Mouse (Mus musculus) CH12.LX (cell line): ENCODE measurements around the gene Lsr. TPM values are rescaled to one million over a fixed set of nuclear protein-coding genes. Genes with fewer than 3 reads are reported as not detected.

Source experiments
- DNase-seq: peaks from one replicate; pipeline ENCODE4 v3.0.0-alpha.2; 2013; ENCODE audit errors: extremely low read depth
- H3K27ac ChIP-seq: 2 replicates; pipeline ENCODE4 v1.5.1; 2012; ENCODE audit warnings: low read depth, mild to moderate bottlenecking, control low read depth, moderate library complexity; ENCODE audit not compliant: insufficient read depth
- H3K27me3 ChIP-seq: replicated peaks from 2 replicates; pipeline ENCODE3; 2012; ENCODE audit warnings: inconsistent platforms
- H3K36me3 ChIP-seq, 2 experiments: replicated peaks in 1 of 2; 2 replicates each; pipeline versions ENCODE3 to v1.6.1; 2012; ENCODE audit warnings: inconsistent platforms in 1 of 2, low read length in 1 of 2, mild to moderate bottlenecking in 1 of 2, mixed read lengths in 1 of 2, moderate library complexity in 1 of 2; ENCODE audit not compliant: control insufficient read depth in 1 of 2, insufficient read depth in 1 of 2
- H3K4me1 ChIP-seq, 2 experiments: 2 replicates each; pipeline ENCODE4 v1.6.1; 2012; ENCODE audit warnings: inconsistent platforms in 1 of 2, moderate library complexity in 1 of 2; ENCODE audit not compliant: insufficient read depth in 2 of 2, control insufficient read depth in 1 of 2
- H3K4me2 ChIP-seq: 2 replicates; pipeline ENCODE4 v1.6.1; 2012; ENCODE audit warnings: low read depth, mild to moderate bottlenecking, control low read depth; ENCODE audit not compliant: poor library complexity, insufficient read depth, severe bottlenecking
- H3K4me3 ChIP-seq, 3 experiments: fragments of 150-350 bp in 1 of 3; sonication (generic) in 1 of 3; replicated peaks in 1 of 3; 2 replicates each; pipeline versions ENCODE3 to v1.5.1; 2011 to 2012; ENCODE audit warnings: low read depth in 2 of 3, low read length in 2 of 3, mild to moderate bottlenecking in 2 of 3, moderate library complexity in 2 of 3, control low read depth in 1 of 3, improper control_type of control experiment in 1 of 3, inconsistent platforms in 1 of 3, mixed read lengths in 1 of 3; ENCODE audit not compliant: poor library complexity in 1 of 3
- H3K79me2 ChIP-seq: replicated peaks from 2 replicates; pipeline ENCODE4 v1.6.1; 2012; ENCODE audit warnings: mild to moderate bottlenecking, moderate library complexity; ENCODE audit not compliant: control insufficient read depth, poor library complexity, insufficient read depth, severe bottlenecking; ENCODE audit errors: extremely low read depth
- H3K9ac ChIP-seq: 2 replicates; pipeline ENCODE4 v1.6.1; 2012; ENCODE audit warnings: low read depth, mild to moderate bottlenecking, control low read depth, moderate library complexity; ENCODE audit not compliant: insufficient read depth
- H3K9me3 ChIP-seq: replicated peaks from 2 replicates; pipeline ENCODE3; 2012; ENCODE audit warnings: low read length, inconsistent platforms, mixed read lengths
- BHLHE40 ChIP-seq: IDR thresholded peaks from 2 replicates; pipeline ENCODE4 v1.6.1; 2011; ENCODE audit warnings: mild to moderate bottlenecking, low read depth, low read length, improper control_type of control experiment
- EP300 ChIP-seq: IDR thresholded peaks from 2 replicates; pipeline ENCODE4 v1.6.1; 2011; ENCODE audit warnings: low read length, improper control_type of control experiment
- ETS1 ChIP-seq: conservative IDR thresholded peaks from 2 replicates; pipeline ENCODE4 v1.6.1; 2012; ENCODE audit warnings: low read depth, mild to moderate bottlenecking, inconsistent platforms, low read length, improper control_type of control experiment, moderate library complexity
- GABPA ChIP-seq: IDR thresholded peaks from 2 replicates; pipeline ENCODE4 v1.6.1; 2012; ENCODE audit warnings: low read depth, low read length, improper control_type of control experiment, inconsistent platforms; ENCODE audit not compliant: insufficient replicate concordance
- HCFC1 ChIP-seq: IDR thresholded peaks from 2 replicates; pipeline ENCODE4 v1.6.1; 2012; ENCODE audit warnings: low read depth, mild to moderate bottlenecking, inconsistent platforms, low read length, improper control_type of control experiment
- JUND ChIP-seq: conservative IDR thresholded peaks from 2 replicates; pipeline ENCODE4 v1.6.1; 2011; ENCODE audit warnings: low read depth, low read length, improper control_type of control experiment
- MAX ChIP-seq: IDR thresholded peaks from 2 replicates; pipeline ENCODE4 v1.6.1; 2011; ENCODE audit warnings: low read length, improper control_type of control experiment
- MAZ ChIP-seq: IDR thresholded peaks from 2 replicates; pipeline ENCODE4 v1.6.1; 2012; ENCODE audit warnings: low read depth, mild to moderate bottlenecking, inconsistent platforms, low read length, improper control_type of control experiment, moderate library complexity
- MEF2A ChIP-seq: IDR thresholded peaks from 2 replicates; pipeline ENCODE4 v1.6.1; 2014; ENCODE audit warnings: low read depth, mild to moderate bottlenecking, inconsistent platforms, low read length, improper control_type of control experiment, borderline replicate concordance
- MXI1 ChIP-seq: IDR thresholded peaks from 2 replicates; pipeline ENCODE4 v1.6.1; 2011; ENCODE audit warnings: mild to moderate bottlenecking, low read depth, low read length, improper control_type of control experiment
- NRF1 ChIP-seq: IDR thresholded peaks from 2 replicates; pipeline ENCODE4 v1.6.1; 2014; ENCODE audit warnings: low read depth, mild to moderate bottlenecking, inconsistent platforms, low read length, improper control_type of control experiment, moderate library complexity
- POLR2AphosphoS2 ChIP-seq: IDR thresholded peaks from 2 replicates; pipeline ENCODE4 v1.6.1; 2011; ENCODE audit warnings: low read depth, low read length, improper control_type of control experiment
- RAD21 ChIP-seq: IDR thresholded peaks from 2 replicates; pipeline ENCODE4 v1.6.1; 2011; ENCODE audit warnings: low read depth, mild to moderate bottlenecking, low read length, improper control_type of control experiment, moderate library complexity
- RCOR1 ChIP-seq: conservative IDR thresholded peaks from 2 replicates; pipeline ENCODE4 v1.6.1; 2012; ENCODE audit warnings: low read depth, mild to moderate bottlenecking, inconsistent platforms, low read length, improper control_type of control experiment
- TBP ChIP-seq: conservative IDR thresholded peaks from 2 replicates; pipeline ENCODE4 v1.6.1; 2011; ENCODE audit warnings: low read depth, low read length, improper control_type of control experiment
- UBTF ChIP-seq: IDR thresholded peaks from 2 replicates; pipeline ENCODE4 v1.6.1; 2012; ENCODE audit warnings: low read depth, mild to moderate bottlenecking, inconsistent platforms, low read length, improper control_type of control experiment, moderate library complexity
- USF1 ChIP-seq: IDR thresholded peaks from 2 replicates; pipeline ENCODE4 v1.6.1; 2014; ENCODE audit warnings: low read depth, mild to moderate bottlenecking, inconsistent platforms, low read length, improper control_type of control experiment
- ZC3H11A ChIP-seq: IDR thresholded peaks from 2 replicates; pipeline ENCODE4 v1.6.1; 2012; ENCODE audit warnings: low read depth, mild to moderate bottlenecking, inconsistent platforms, low read length, improper control_type of control experiment
- ZMIZ1 ChIP-seq: IDR thresholded peaks from 2 replicates; pipeline ENCODE4 v1.6.1; 2012; ENCODE audit warnings: low read depth, mild to moderate bottlenecking, inconsistent platforms, low read length, improper control_type of control experiment
- ZNF384 ChIP-seq: IDR thresholded peaks from 2 replicates; pipeline ENCODE4 v1.6.1; 2012; ENCODE audit warnings: low read depth, low read length, improper control_type of control experiment, inconsistent platforms
- dilution Hi-C: fragments of 300-500 bp; cut with MboI; formaldehyde crosslinking; loops from 2 replicates; pipeline ENCODE4 v1.14.3; 2020; ENCODE audit warnings: low sequenced_read_pairs; ENCODE audit not compliant: extremely low pct_unique_long_range_greater_than_20kb, extremely low pct_ligation_motif_present
- in situ Hi-C: fragments of 300-500 bp; cut with MboI; formaldehyde crosslinking; loops from 3 replicates; pipeline ENCODE4 v1.14.3; 2019; ENCODE audit warnings: low sequenced_read_pairs, low pct_ligation_motif_present, low pct_unique_long_range_greater_than_20kb, mixed read lengths
- polyA plus RNA-seq: library from polyadenylated mRNA; unstranded; fragments of >175 nt; gene quantifications from 2 replicates; pipeline ENCODE4 v1.2.1, GENCODE M21; 2012; ENCODE audit warnings: low read depth; ENCODE audit not compliant: insufficient read length
- total RNA-seq, 2 experiments: library from RNA; depleted of rRNA; stranded (reverse); fragments of 300-350 nt in 1 of 2; fragments of >200 nt in 1 of 2; gene quantifications; 2 replicates each; pipeline ENCODE4 v1.2.3; 2012 to 2014

Lsr gene
- total and polyA plus RNA-seq, 3 experiments: 0.12 to 0.13 TPM; not detected in 1

DNA sequence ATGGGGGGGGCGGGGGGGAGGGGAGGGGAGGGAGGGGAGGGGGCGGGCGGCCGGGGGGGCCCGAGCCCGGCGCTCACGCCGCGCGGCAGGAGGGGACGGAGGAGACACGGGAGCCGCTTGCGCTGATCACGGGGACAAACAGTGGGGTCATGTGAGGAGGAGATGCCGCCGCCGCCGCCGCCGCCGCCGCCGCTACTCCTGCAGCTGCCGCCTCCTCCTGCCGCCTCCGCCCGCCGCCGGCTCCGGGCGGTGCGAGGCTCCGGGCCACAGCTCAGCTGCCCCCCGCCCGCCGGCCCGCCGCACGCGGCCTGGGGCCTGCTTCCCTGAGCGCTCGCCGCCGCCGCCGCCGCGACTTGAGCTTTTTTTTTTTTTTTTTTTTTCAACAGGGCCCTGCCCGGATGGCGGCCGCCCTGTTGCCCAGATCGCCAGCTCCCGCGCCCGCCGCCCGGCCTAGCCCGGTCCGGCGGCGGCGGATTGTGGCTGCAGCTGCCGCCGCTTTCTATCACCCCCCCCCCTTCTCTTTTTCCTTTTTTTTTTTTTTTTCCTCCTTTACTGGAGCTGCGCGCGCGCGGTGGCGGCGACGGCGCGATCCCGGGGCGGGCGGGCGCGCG, 16.4 kb downstream of the Lsr start, which contains the start of gene Usf2:
TSS of gene Usf2 (minus strand) at position 48 of the 611 bp plus-strand sequence.
- peak within 1 kb of the TSS; percentile 67 to 91 (median 88) for H3K4me3 ChIP-seq
- peak within 1 kb of the TSS; percentile 100 for H3K9ac ChIP-seq
- H3K36me3 ChIP-seq: peaks cover 28 to 49% of the 10 kb centered on the region in 2 experiments
- H3K27ac ChIP-seq: peak within 1 kb of the TSS; percentile 74
- TF ChIP-seq USF1: peak; percentile 59
- 0 out of 2 replicates have a peak, but pooled peaks have one; percentile 35 for TF ChIP-seq MAZ
- 0 out of 2 replicates have a peak, but pooled peaks have one; percentile 4 for TF ChIP-seq MXI1
- no peak for TF ChIP-seq EP300
- TF ChIP-seq ZNF384: peak; percentile 90
- no peak; the same call in 1 of the 2 replicates for TF ChIP-seq UBTF
- peak; percentile 81 for TF ChIP-seq BHLHE40
- TF ChIP-seq, all 38 proteins: peak for 5
- DNase-seq: peak; percentile 57
- Histone ChIP-seq H3K79me2 (no peaks in the 10 kb centered on the region; the same call in 1 of the 2 replicates), H3K4me2 (peak within 1 kb of the TSS; percentile 70), H3K27me3 (no peaks in the 10 kb centered on the region), H3K9me3 (no peaks in the 10 kb centered on the region), H3K4me1 (peaks cover 21 to 45% of the 10 kb centered on the region in 2 experiments)
- in situ Hi-C loops: no loop called here
- dilution Hi-C loops: no loop called here

DNA sequence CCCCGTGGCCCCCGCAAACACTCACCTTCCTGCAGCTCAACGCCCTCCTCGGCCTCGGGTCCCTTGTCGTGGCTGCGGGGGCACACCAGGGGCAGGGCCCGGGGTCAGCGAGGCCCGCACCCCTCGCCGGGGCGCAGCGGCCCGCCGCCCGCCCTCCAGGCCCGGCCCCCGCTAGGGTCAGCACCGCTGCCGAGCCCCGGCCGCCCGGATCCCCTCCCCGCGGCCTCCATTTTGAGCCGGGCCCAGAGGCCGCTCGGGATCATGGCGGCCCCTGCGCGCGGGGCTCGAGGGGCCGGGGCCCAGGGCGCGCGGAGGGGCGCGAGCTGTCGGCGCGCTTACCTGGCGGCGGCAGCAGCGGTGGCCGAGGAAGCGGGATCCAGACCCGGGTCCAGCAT, 16.9 kb downstream of the Lsr start:
- H3K9me3 ChIP-seq: no peaks in the 10 kb centered on the region
- peak overlapping the region; percentile 61 for H3K27ac ChIP-seq
- peak overlapping the region; percentile 100 for H3K9ac ChIP-seq
- 0 out of 2 replicates have a peak overlapping the region, but pooled peaks have one; percentile 48 for H3K4me2 ChIP-seq
- TF ChIP-seq BHLHE40 (no peak), EP300 (no peak), NRF1 (peak; percentile 48), JUND (no peak)
- TF ChIP-seq, all 38 proteins: peak for 1
- DNase-seq: no peak
- H3K4me3 ChIP-seq: peak overlapping the region; percentile 51 to 91 (median 88)
- no peaks in the 10 kb centered on the region for H3K27me3 ChIP-seq
- H3K79me2 ChIP-seq: no peaks in the 10 kb centered on the region; the same call in 1 of the 2 replicates
- dilution Hi-C loops: no loop called here
- peaks cover 31 to 54% of the 10 kb centered on the region in 2 experiments for H3K36me3 ChIP-seq
- H3K4me1 ChIP-seq: peaks cover 21 to 45% of the 10 kb centered on the region in 2 experiments
- in situ Hi-C loops: no loop called here

DNA sequence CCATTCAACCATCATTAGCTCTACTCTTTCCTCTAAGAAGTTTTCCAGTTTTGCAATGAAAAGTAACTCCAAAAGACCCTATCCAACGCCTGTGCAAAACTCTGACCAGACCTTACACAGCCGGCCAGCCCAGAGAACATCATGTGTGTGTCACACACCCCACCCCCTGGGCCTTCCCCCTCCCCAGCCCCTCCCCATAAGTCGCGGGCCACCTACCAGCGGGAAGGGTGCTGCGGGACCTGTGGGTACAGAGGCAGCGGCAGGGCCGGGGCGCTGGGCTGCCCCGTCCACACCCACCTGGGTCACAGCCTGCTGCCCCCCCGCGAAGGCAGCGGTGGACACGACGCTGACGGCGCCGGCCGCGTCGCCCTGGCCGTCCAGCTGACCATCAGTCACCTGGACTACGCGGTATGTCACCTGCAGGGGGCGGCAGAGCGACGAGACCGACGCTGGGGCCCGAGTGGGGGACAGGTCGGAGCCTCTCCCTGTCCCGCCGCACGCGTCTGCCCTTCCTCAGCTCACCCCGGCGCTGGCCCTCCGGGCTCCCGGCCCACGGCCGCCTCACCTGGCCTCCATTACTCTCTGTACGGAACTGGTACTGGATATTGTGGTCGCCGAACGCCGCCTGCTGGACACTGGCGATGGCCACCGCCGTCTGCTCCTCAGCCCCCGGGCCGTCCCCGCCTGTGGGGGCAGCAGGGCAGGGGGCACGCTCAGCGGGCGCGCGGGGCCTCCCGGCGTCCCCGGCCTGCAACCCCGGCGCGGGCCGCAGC, 17.5 kb downstream of the Lsr start:
- peak; percentile 67 for DNase-seq
- H3K27ac ChIP-seq: peak overlapping the region; percentile 61
- peaks cover 33 to 59% of the 10 kb centered on the region in 2 experiments for H3K36me3 ChIP-seq
- peak overlapping the region; percentile 51 to 91 (median 88) for H3K4me3 ChIP-seq
- H3K4me1 ChIP-seq: peaks cover 21 to 45% of the 10 kb centered on the region in 2 experiments
- peak overlapping the region; percentile 100 for H3K9ac ChIP-seq
- no peaks in the 10 kb centered on the region; the same call in 1 of the 2 replicates for H3K79me2 ChIP-seq
- dilution Hi-C loops: no loop called here
- peak overlapping the region; percentile 48 for H3K4me2 ChIP-seq
- H3K27me3 ChIP-seq: no peaks in the 10 kb centered on the region
- H3K9me3 ChIP-seq: no peaks in the 10 kb centered on the region
- in situ Hi-C loops: no loop called here
- TF ChIP-seq MAZ: peak; percentile 51; the same call in 1 of the 2 replicates
- no peak for TF ChIP-seq POLR2AphosphoS2
- TF ChIP-seq ZC3H11A: no peak
- no peak for TF ChIP-seq GABPA
- TF ChIP-seq ZNF384: 0 out of 2 replicates have a peak, but pooled peaks have one; percentile 3
- TF ChIP-seq ZMIZ1: no peak
- TF ChIP-seq USF1: no peak
- peak; percentile 52 for TF ChIP-seq RAD21
- TF ChIP-seq RCOR1: no peak
- TF ChIP-seq EP300: no peak
- TF ChIP-seq MAX: no peak
- no peak for TF ChIP-seq HCFC1
- TF ChIP-seq BHLHE40: peak; percentile 76
- no peak for TF ChIP-seq NRF1
- no peak for TF ChIP-seq ETS1
- TF ChIP-seq TBP: no peak
- TF ChIP-seq MEF2A: no peak
- peak; percentile 70 for TF ChIP-seq UBTF
